Mouse (Mus musculus) heart, adult 2 months (tissue): Measurements from ENCODE around the gene Nepro.

ENCODE experiments used
- CTCF ChIP-seq: fragments of 200-600 bp; IDR thresholded peaks from 2 replicates; pipeline ENCODE4 v1.8.1; 2022; ENCODE audit warnings: antibody characterized with exemption, mild to moderate bottlenecking, moderate library complexity
- POLR2A ChIP-seq: fragments of 200-500 bp; IDR thresholded peaks from 2 replicates; pipeline ENCODE4 v1.6.1; 2011; ENCODE audit warnings: mild to moderate bottlenecking, low read depth, low read length, control low read depth; ENCODE audit not compliant: insufficient read depth

DNA sequence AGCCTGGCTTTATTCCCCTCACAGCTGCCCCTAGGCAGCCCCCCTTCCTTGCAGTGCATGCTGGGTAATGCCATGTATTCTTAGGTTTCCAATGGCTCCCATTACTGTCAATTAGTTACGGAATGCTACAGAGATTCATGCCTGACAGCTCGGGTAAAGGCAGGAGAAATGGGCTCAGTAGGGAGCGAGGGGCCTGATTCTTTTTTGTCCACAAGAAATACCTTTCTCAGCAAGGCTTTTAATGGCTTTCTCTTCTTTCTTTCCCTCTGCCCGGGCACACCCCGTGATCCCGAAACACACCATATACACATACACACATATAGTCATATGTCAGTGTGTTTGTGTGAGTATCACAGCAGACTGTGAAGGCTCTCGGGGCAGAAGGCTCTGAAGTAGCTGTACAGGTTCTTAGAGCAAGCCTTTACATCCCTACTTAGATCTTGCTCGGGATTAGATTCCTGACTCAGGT, 44.6 kb upstream of the Nepro start:
- no peak for TF ChIP-seq CTCF
- TF ChIP-seq POLR2A, result no peak
